Mouse (Mus musculus) G1E (cell line): ENCODE results near the gene Cysrt1.
A peak's percentile ranks its signal among the peaks of the same experiment; 100 is the strongest.

Source experiments
- CTCF ChIP-seq: IDR thresholded peaks from 2 replicates; pipeline ENCODE4 v1.5.1; 2012; ENCODE audit warnings: low read depth, low read length, inconsistent platforms, mixed read lengths
- GATA1 ChIP-seq: IDR thresholded peaks from 2 replicates; pipeline ENCODE4 v1.6.1; 2012; ENCODE audit warnings: borderline replicate concordance, low read length, inconsistent platforms, mixed read lengths
- GATA2 ChIP-seq: IDR thresholded peaks from 2 replicates; pipeline ENCODE4 v1.6.1; 2012; ENCODE audit warnings: low read depth, low read length, inconsistent platforms, borderline replicate concordance
- POLR2AphosphoS5 ChIP-seq: IDR thresholded peaks from 2 replicates; pipeline ENCODE4 v1.6.1; 2012; ENCODE audit warnings: low read depth, low read length, inconsistent platforms; ENCODE audit not compliant: insufficient replicate concordance

- TF ChIP-seq CTCF, result peak; percentile 14; the same call in 1 of the 2 replicates
- TF ChIP-seq GATA1, result no peak
- TF ChIP-seq POLR2AphosphoS5, result no peak
- no peak for TF ChIP-seq GATA2
These were observed 10.1 kb upstream of the Cysrt1 start for GRCm38 (mm10) chr2:25252331-25252730.
